Mouse (Mus musculus): ENCODE measurements around the gene Necap2. TPM values are rescaled to one million over a fixed set of nuclear protein-coding genes. Genes with fewer than 3 reads are reported as not detected.

The Necap2 gene
- polyA plus RNA-seq, 1 experiment = 60.3 TPM

- Histone ChIP-seq H3K27ac (ENCODE audit: insufficient read depth, low read depth, low read length) (peak overlapping the region; percentile 88), H3K4me3 (ENCODE audit: insufficient read depth, low read depth, low read length) (peak overlapping the region; percentile 48)
- TF ChIP-seq POLR2A (IDR thresholded peaks at IDR 0.05; ENCODE audit: low read depth, low read length) = peak; percentile 9
- no peak for TF ChIP-seq CTCF (conservative IDR thresholded peaks at IDR 0.05; ENCODE audit: insufficient read depth, insufficient read length, low read depth, low read length)
Measured at GRCm38 (mm10) chr4:141053568-141054161, 24.5 kb downstream of the Necap2 start.

GRCm38 (mm10) chr4:141053138-141053537 lies 25.0 kb downstream of the Necap2 start:
- DNase-seq = peak; percentile 78

More at GRCm38 (mm10) chr4:141053568-141054161, 24.5 kb downstream of the Necap2 start:
- WGBS = 30% methylated on average over 17 of the region's 17 CpGs
- DNase-seq = peak; percentile 98
- Histone ChIP-seq H3K27me3 (replicated peaks; ENCODE audit: control insufficient read depth, insufficient read depth, low read length) (no peaks in the 10 kb centered on the region), H3K4me1 (ENCODE audit: control insufficient read depth, insufficient read depth, low read length) (peaks cover 7% of the 10 kb centered on the region; the same call in 1 of the 2 replicates), H3K36me3 (ENCODE audit: control insufficient read depth, insufficient read depth, low read length) (no peaks in the 10 kb centered on the region)

DNA sequence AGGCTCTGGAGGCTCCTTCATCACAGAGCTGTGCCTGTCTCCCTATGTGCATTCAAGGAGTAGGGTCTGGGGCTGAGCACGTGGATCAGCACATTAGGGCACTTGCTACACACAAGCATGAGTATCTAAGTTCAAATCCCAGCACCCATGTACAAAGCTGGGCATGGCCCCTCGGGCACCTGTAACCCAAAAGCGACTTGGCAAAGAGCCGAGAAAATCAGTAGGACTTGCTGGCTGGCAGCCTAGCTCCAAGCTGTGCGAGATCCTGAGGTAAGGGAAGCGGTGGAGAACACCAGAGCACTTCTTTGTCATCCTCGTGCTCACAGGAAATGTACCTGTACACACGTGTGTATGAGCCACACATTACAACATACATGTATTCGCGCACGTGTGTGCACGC lies 25.7 kb downstream of the Necap2 start:
- TF ChIP-seq POLR2A (IDR thresholded peaks at IDR 0.05; ENCODE audit: low read depth, low read length) (no peak), CTCF (conservative IDR thresholded peaks at IDR 0.05; ENCODE audit: insufficient read depth, insufficient read length, low read depth, low read length) (no peak)
- Histone ChIP-seq H3K36me3 (ENCODE audit: control insufficient read depth, insufficient read depth, low read length) (no peaks in the 10 kb centered on the region), H3K27ac (ENCODE audit: insufficient read depth, low read depth, low read length) (peak overlapping the region; percentile 88), H3K4me3 (ENCODE audit: insufficient read depth, low read depth, low read length) (peak overlapping the region; percentile 48), H3K4me1 (ENCODE audit: control insufficient read depth, insufficient read depth, low read length) (peaks cover 7% of the 10 kb centered on the region; the same call in 1 of the 2 replicates), H3K27me3 (replicated peaks; ENCODE audit: control insufficient read depth, insufficient read depth, low read length) (no peaks in the 10 kb centered on the region)
- WGBS = 50% methylated on average over 12 of the region's 12 CpGs
- DNase-seq = peak; percentile 59

More at GRCm38 (mm10) chr4:141053138-141053537, 25.0 kb downstream of the Necap2 start:
- H3K27ac ChIP-seq (ENCODE audit: insufficient read depth, low read depth, low read length) = peak overlapping the region; percentile 88
- no peaks in the 10 kb centered on the region for H3K27me3 ChIP-seq (replicated peaks; ENCODE audit: control insufficient read depth, insufficient read depth, low read length)
- peaks cover 7% of the 10 kb centered on the region; the same call in 1 of the 2 replicates for H3K4me1 ChIP-seq (ENCODE audit: control insufficient read depth, insufficient read depth, low read length)
- TF ChIP-seq CTCF (conservative IDR thresholded peaks at IDR 0.05; ENCODE audit: insufficient read depth, insufficient read length, low read depth, low read length) (no peak), POLR2A (IDR thresholded peaks at IDR 0.05; ENCODE audit: low read depth, low read length) (no peak)
- WGBS = 30% methylated on average over 8 of the region's 8 CpGs
- no peaks in the 10 kb centered on the region for H3K36me3 ChIP-seq (ENCODE audit: control insufficient read depth, insufficient read depth, low read length)
- peak overlapping the region; percentile 48 for H3K4me3 ChIP-seq (ENCODE audit: insufficient read depth, low read depth, low read length)

GRCm38 (mm10) chr4:141049476-141049835 lies 28.7 kb downstream of the Necap2 start:
- peaks cover 10% of the 10 kb centered on the region; the same call in 1 of the 2 replicates for H3K4me1 ChIP-seq (ENCODE audit: control insufficient read depth, insufficient read depth, low read length)
- DNase-seq = peak; percentile 62

GRCm38 (mm10) chr4:141048810-141049475 lies 29.2 kb downstream of the Necap2 start:
- TF ChIP-seq CTCF (conservative IDR thresholded peaks at IDR 0.05; ENCODE audit: insufficient read depth, insufficient read length, low read depth, low read length) = no peak
- no peak for DNase-seq
- Histone ChIP-seq H3K4me1 (ENCODE audit: control insufficient read depth, insufficient read depth, low read length) (peaks cover 5% of the 10 kb centered on the region; the same call in 1 of the 2 replicates), H3K4me3 (ENCODE audit: insufficient read depth, low read depth, low read length) (no peak overlapping the region), H3K27ac (ENCODE audit: insufficient read depth, low read depth, low read length) (no peak overlapping the region), H3K27me3 (replicated peaks; ENCODE audit: control insufficient read depth, insufficient read depth, low read length) (no peaks in the 10 kb centered on the region), H3K36me3 (ENCODE audit: control insufficient read depth, insufficient read depth, low read length) (no peaks in the 10 kb centered on the region)
- WGBS = 76% methylated on average over 17 of the region's 17 CpGs

More at GRCm38 (mm10) chr4:141049476-141049835, 28.7 kb downstream of the Necap2 start:
- H3K27me3 ChIP-seq (replicated peaks; ENCODE audit: control insufficient read depth, insufficient read depth, low read length) = no peaks in the 10 kb centered on the region
- H3K27ac ChIP-seq (ENCODE audit: insufficient read depth, low read depth, low read length) = no peak overlapping the region
- TF ChIP-seq CTCF (conservative IDR thresholded peaks at IDR 0.05; ENCODE audit: insufficient read depth, insufficient read length, low read depth, low read length) (no peak), POLR2A (IDR thresholded peaks at IDR 0.05; ENCODE audit: low read depth, low read length) (no peak)
- no peaks in the 10 kb centered on the region for H3K36me3 ChIP-seq (ENCODE audit: control insufficient read depth, insufficient read depth, low read length)
- WGBS = 42% methylated on average over 4 of the region's 4 CpGs
- no peak overlapping the region for H3K4me3 ChIP-seq (ENCODE audit: insufficient read depth, low read depth, low read length)

DNA sequence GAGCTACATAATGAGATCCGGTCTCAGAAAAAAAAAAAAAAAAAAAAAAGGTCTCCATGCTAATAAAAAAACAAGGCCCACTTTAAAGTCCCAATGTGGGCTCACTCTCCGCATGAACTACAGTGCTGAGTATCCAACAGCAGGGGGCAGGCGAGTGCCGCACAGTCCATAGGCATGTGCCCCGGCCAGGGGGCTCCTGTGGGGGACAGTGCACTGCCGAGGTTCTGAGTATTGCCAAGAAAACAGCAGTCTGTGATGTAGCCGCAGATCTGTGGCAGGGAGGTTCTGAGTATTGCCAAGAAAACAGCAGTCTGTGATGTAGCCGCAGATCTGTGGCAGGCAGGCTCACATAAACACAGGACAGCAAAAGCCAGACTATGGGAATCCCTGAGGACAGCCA lies 33.3 kb downstream of the Necap2 start:
- no peak for TF ChIP-seq POLR2A (IDR thresholded peaks at IDR 0.05; ENCODE audit: low read depth, low read length)
- peak; percentile 75 for TF ChIP-seq CTCF (conservative IDR thresholded peaks at IDR 0.05; ENCODE audit: insufficient read depth, insufficient read length, low read depth, low read length)
- Histone ChIP-seq H3K27me3 (replicated peaks; ENCODE audit: control insufficient read depth, insufficient read depth, low read length) (no peaks in the 10 kb centered on the region), H3K27ac (ENCODE audit: insufficient read depth, low read depth, low read length) (no peak overlapping the region), H3K4me3 (ENCODE audit: insufficient read depth, low read depth, low read length) (no peak overlapping the region), H3K4me1 (ENCODE audit: control insufficient read depth, insufficient read depth, low read length) (0 out of 2 replicates have a peak, but pooled peaks cover 3% of the 10 kb centered on the region), H3K36me3 (ENCODE audit: control insufficient read depth, insufficient read depth, low read length) (no peaks in the 10 kb centered on the region)
- peak; percentile 52 for DNase-seq
- WGBS = 17% methylated on average over 8 of the region's 8 CpGs

- Histone ChIP-seq H3K27me3 (replicated peaks; ENCODE audit: control insufficient read depth, insufficient read depth, low read length) (no peaks in the 10 kb centered on the region), H3K4me3 (ENCODE audit: insufficient read depth, low read depth, low read length) (no peak overlapping the region), H3K4me1 (ENCODE audit: control insufficient read depth, insufficient read depth, low read length) (no peaks in the 10 kb centered on the region), H3K36me3 (ENCODE audit: control insufficient read depth, insufficient read depth, low read length) (peaks cover 2% of the 10 kb centered on the region; the same call in 1 of the 2 replicates), H3K27ac (ENCODE audit: insufficient read depth, low read depth, low read length) (no peak overlapping the region)
- 56% methylated on average over 12 of the region's 12 CpGs for WGBS
- no peak for DNase-seq
- TF ChIP-seq CTCF (conservative IDR thresholded peaks at IDR 0.05; ENCODE audit: insufficient read depth, insufficient read length, low read depth, low read length) (no peak), POLR2A (IDR thresholded peaks at IDR 0.05; ENCODE audit: low read depth, low read length) (no peak)
Measured at GRCm38 (mm10) chr4:141041117-141041516, 37.0 kb downstream of the Necap2 start.
